8 mouse cellular contexts compared by ENCODE assay signal in genomic region chr6:47390436-47391002, GRCm38 (mm10).
A peak's percentile ranks its signal among the peaks of the same experiment; 100 is the strongest.
DNase-seq lines count a peak whose midpoint lies in the region; ATAC-seq lines count a peak whose summit lies in the region.

No protein-coding gene starts in this region.

- H3K4me1 ChIP-seq in hindbrain, embryonic 14.5 days (replicated peaks; ENCODE audit: control insufficient read depth, insufficient read depth, low read length), result no peaks in the 10 kb centered on the region

- H3K4me2 ChIP-seq in hindbrain, embryonic 14.5 days (replicated peaks), result no peak overlapping the region

- H3K9me3 ChIP-seq in hindbrain, embryonic 14.5 days (ENCODE audit: control insufficient read depth, low read length), result no peaks in the 10 kb centered on the region

- ATAC-seq in hindbrain, embryonic 14.5 days (ENCODE audit: low FRiP score), result peak; percentile 51; the same call in 1 of the 2 replicates

- no peak overlapping the region for H3K9ac ChIP-seq in hindbrain, embryonic 14.5 days

- H3K27me3 ChIP-seq in hindbrain, embryonic 14.5 days (ENCODE audit: control insufficient read depth, insufficient read depth, low read length), result no peaks in the 10 kb centered on the region

- H3K27ac ChIP-seq in hindbrain, embryonic 14.5 days, result peak overlapping the region; percentile 6; the same call in 1 of the 2 replicates

- WGBS in hindbrain, embryonic 14.5 days, result 26% methylated on average over 7 of the region's 7 CpGs

- DNase-seq in embryo, embryonic 10 days (ENCODE audit: low spot score), result peak; percentile 10
- no peak for DNase-seq in embryo, embryonic 9.5 days (ENCODE audit: extremely low spot score)
- peak; percentile 50 for DNase-seq in 3T3-L1 (ENCODE audit: low read depth, low spot score)
- DNase-seq in fibroblast of lung, adult 2 months (ENCODE audit: low read depth), result peak; percentile 86
- peak; percentile 52 for DNase-seq in hindbrain, embryonic 14.5 days (ENCODE audit: low spot score)
- DNase-seq in lung, postnatal 14 days, result peak; percentile 43
- DNase-seq in skeletal muscle tissue, adult 2 months (ENCODE audit: low read depth, low spot score), result peak; percentile 47
- DNase-seq in spleen, postnatal 4 days (ENCODE audit: low spot score in 2 of 2), result no peak

- no peak overlapping the region for H3K4me3 ChIP-seq in hindbrain, embryonic 14.5 days (replicated peaks; ENCODE audit: low read length)

- no peaks in the 10 kb centered on the region for H3K36me3 ChIP-seq in hindbrain, embryonic 14.5 days (replicated peaks; ENCODE audit: control insufficient read depth, insufficient read depth)

Comparison
In these comparisons a context has a peak if more than half of its experiments do, and no peak if none do; other contexts are left out.
1. DNase-seq: peak in embryo, embryonic 10 days (single experiment), 3T3-L1 (single experiment), fibroblast of lung, adult 2 months (single experiment), hindbrain, embryonic 14.5 days (single experiment), lung, postnatal 14 days (single experiment) and skeletal muscle tissue, adult 2 months (single experiment); none in embryo, embryonic 9.5 days (single experiment) and spleen, postnatal 4 days (0 of 2).